Comparison of ENCODE assay signal across 16 mouse cellular contexts in the genomic region with DNA sequence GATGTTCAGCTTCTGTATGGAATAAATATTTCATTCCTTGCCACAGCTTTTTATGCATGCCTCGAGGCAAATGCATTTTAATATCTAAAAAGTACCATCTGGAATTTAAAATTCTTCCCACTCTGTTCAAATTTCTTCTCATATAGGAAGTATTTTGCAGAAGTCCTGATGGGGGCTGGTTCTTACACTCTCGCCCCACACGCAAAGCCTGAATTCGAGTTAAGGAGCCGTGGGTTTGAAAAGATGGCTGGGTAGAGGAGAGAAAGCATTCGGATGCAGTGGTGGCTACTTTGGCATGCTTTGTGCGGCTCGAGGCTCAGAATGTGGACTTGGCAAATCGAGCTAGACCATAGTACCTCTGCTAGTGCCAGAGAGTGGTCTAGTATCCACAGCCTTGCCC.
"Had no signal": no experiment of that assay in that cellular context is flagged by ENCODE, and none has a peak within 500 bp of the region (broad histone marks: within the 10 kb centered on the region; RNA-seq: fewer than 3 reads in every experiment).

No protein-coding gene starts in this region.

- H3K27ac ChIP-seq: lung, embryonic 15.5 days; macrophage; neural tube, embryonic 12.5 days; stomach, embryonic 15.5 days; stomach, postnatal 0 days had no signal

- H3K4me1 ChIP-seq: lung, embryonic 15.5 days; megakaryocyte, embryonic 14.5 days; stomach, embryonic 15.5 days had no signal

- H3K4me2 ChIP-seq: lung, embryonic 15.5 days; midbrain, embryonic 11.5 days; midbrain, embryonic 15.5 days; neural tube, embryonic 12.5 days; stomach, embryonic 15.5 days had no signal

- H3K9ac ChIP-seq: lung, embryonic 15.5 days; midbrain, embryonic 15.5 days; neural tube, embryonic 12.5 days; stomach, embryonic 15.5 days had no signal

- DNase-seq: lung, adult 2 months; lung, postnatal 14 days; lung, postnatal 36 days; right cerebral cortex, postnatal 14 days; thymus, adult 2 months; thymus, postnatal 25 days; thymus, postnatal 4 days had no signal

- ATAC-seq: lung, postnatal 0 days; midbrain, embryonic 15.5 days had no signal

- H3K4me3 ChIP-seq: lung, embryonic 15.5 days; megakaryocyte, embryonic 14.5 days; midbrain, embryonic 15.5 days; neural tube, embryonic 12.5 days; stomach, embryonic 15.5 days had no signal

- H3K36me3 ChIP-seq: lung, embryonic 15.5 days; midbrain, embryonic 15.5 days; stomach, embryonic 15.5 days had no signal

- H3K27me3 ChIP-seq: lung, embryonic 15.5 days; megakaryocyte, embryonic 14.5 days; midbrain, embryonic 15.5 days; neural tube, embryonic 12.5 days; stomach, embryonic 15.5 days had no signal

- H3K9me3 ChIP-seq: lung, embryonic 15.5 days; midbrain, embryonic 15.5 days; neural tube, embryonic 12.5 days; stomach, embryonic 15.5 days had no signal
